Mouse (Mus musculus) Muller cell, postnatal 12 days (primary cell): ENCODE data around the gene Egln1.

Source experiments
- DNase-seq: peaks from one replicate; pipeline ENCODE4 v3.0.0-alpha.2; 2015; ENCODE audit errors: inconsistent ontology term

The Egln1 gene

GRCm38 (mm10) chr8:124947865-124948732, 1.0 kb downstream of the Egln1 start:
- DNase-seq: peak; percentile 60

GRCm38 (mm10) chr8:124944406-124944805, 4.7 kb downstream of the Egln1 start:
- DNase-seq: no peak

GRCm38 (mm10) chr8:124943801-124944200, 5.3 kb downstream of the Egln1 start:
- DNase-seq: peak; percentile 17

GRCm38 (mm10) chr8:124937293-124937692, 11.8 kb downstream of the Egln1 start:
- DNase-seq: no peak

DNA sequence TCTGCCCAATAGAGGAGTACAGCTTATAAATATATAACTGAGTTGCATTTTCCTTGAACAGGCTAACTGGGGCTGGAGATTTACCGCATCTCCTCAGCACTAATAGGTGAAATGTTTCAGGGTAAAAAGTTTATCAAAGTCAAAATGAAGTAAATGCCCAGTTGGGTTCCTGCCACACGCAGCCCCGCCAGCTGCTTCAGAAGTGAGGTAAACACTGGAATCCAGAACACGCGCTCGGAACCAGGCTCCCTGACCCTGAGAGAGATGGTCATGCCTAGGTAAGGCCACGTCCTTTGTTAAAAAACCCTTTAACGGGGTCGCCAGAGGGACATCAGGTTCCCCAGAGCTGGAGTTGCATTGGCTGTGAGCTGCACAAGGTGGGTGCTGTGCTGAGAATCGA, 12.4 kb downstream of the Egln1 start:
- no peak for DNase-seq

DNA sequence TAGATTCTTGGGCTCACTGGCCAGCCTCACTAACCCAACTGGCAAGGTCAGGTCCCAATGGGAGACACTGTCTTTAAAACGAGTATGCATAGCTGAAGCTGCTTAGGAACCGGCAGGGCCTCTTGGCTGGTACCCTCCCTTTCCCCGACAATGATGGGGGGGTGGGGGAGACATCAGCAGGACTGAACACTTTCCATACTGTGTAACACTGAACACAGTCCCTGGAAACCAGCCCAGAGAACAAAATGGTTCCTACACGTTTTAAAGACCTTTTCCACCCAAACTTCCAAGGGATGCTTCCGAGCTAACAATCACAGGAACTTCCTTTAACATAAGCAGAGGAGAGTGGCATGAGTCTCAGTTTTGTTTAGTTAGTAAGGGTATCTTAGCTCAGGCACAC, 14.0 kb downstream of the Egln1 start:
- DNase-seq: no peak

DNA sequence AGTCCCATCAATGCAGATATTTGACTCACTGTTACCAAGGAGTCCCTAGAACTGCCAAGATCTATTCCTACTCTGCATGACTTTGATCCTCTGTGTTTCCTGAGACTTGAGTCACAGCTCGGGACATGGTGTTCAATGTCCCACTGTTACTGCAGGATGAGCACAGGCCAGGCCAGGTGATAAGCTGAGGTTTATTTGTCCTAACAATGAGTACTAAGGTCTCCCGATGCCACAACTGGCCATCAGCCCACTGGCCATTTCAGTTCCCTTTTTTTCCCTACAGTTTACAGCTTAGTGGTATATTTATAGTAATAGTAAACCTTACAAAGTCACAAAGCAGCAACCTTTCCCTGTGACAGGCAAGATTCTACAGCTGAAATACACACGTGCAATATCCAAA, 16.7 kb downstream of the Egln1 start:
- no peak for DNase-seq

- DNase-seq: no peak
These were observed 18.5 kb downstream of the Egln1 start for GRCm38 (mm10) chr8:124930649-124931048.

- DNase-seq: no peak
These were observed 19.0 kb downstream of the Egln1 start for GRCm38 (mm10) chr8:124930086-124930485.

GRCm38 (mm10) chr8:124929006-124929405, 20.1 kb downstream of the Egln1 start:
- no peak for DNase-seq

DNA sequence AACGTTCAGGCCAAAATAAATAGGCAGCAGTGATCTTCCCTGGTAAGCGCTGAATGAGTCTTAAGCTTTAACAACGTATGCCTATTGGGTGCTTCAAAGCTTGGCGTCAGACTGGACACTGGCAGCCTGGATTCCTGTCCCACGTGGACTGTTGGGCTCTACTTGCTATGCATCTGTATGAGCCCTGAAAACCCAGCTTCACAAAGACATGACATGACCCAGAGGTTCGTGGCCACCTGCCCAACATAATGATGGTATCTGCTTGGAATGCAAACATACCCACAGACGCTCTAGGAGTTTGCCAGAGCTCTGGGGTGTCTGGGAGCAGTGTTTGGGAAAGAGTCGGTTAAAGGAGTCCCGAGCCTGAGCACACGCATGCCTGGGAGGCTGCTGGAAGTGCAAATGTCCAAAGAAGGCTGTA, 22.8 kb downstream of the Egln1 start:
- peak; percentile 92 for DNase-seq

- DNase-seq: no peak
These were observed 23.4 kb downstream of the Egln1 start for GRCm38 (mm10) chr8:124925544-124926266.

GRCm38 (mm10) chr8:124923971-124924652, 25.0 kb downstream of the Egln1 start:
- peak; percentile 10 for DNase-seq

- peak; percentile 20 for DNase-seq
These were observed 26.5 kb downstream of the Egln1 start for GRCm38 (mm10) chr8:124922490-124923089.

GRCm38 (mm10) chr8:124921369-124922279, 27.5 kb downstream of the Egln1 start:
- no peak for DNase-seq

GRCm38 (mm10) chr8:124917741-124918484, 31.2 kb downstream of the Egln1 start:
- no peak for DNase-seq

- no peak for DNase-seq
These were observed 35.1 kb downstream of the Egln1 start for GRCm38 (mm10) chr8:124914061-124914460.

DNA sequence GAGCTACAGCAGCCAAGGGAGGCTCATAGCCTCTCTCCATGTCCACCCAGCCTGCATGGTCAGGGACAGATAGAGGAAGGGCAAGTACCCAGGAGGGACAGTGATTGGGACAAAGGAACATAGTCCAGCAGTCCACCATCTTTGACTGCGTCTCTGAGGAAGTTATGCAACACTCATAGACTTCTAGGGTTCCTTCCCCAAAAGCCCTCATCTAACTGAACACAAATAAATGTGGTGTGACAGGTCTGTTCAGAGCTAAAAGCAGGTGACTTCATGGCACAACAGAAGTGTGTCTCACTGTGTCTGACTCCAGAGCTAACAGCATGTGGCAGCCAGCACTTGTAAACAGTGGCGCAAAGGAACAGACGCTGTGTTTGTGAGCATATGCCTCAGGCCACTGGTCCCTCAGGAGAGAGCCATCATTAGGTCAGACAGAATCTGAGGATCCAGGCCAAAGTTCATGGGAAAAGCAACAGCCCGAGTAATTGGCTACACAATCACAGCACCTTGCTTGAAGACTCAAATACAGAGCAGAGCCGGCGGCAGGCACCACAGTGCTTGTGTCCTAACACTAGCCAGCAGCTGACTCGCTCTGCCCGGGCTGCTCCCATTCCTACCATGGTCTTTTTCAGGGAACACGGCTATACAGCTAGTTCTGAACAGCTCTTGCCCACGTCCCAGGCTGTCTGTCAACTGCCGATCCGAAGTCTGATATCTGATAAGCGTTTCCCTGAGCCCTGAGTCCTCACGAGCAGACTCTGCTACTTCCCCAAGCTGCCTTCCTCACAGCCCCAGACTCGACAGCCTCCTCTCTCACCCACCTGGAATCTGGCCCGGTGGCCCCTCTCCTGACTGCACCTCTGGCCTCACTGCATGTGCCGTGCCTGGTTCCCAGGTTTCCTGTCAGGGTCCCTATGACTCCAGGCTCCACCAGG, 36.9 kb downstream of the Egln1 start:
- peak; percentile 39 for DNase-seq

- DNase-seq: no peak
These were observed 38.8 kb downstream of the Egln1 start for GRCm38 (mm10) chr8:124910349-124910748.
